Mouse (Mus musculus): ENCODE data around the gene Nrap. TPM values are rescaled to one million over a fixed set of nuclear protein-coding genes. Genes with fewer than 3 reads are reported as not detected.
"Not testable (repeated sequence)": the region's sequence is repeated elsewhere in the genome, so short reads cannot be mapped to it uniquely, and the experiment has no call there.

Nrap gene
- polyA plus RNA-seq, 1 experiment = 0.11 TPM

GRCm38 (mm10) chr19:56364563-56364962 lies 25.3 kb downstream of the Nrap start:
- DNase-seq (ENCODE audit: low spot score) = no peak

DNA sequence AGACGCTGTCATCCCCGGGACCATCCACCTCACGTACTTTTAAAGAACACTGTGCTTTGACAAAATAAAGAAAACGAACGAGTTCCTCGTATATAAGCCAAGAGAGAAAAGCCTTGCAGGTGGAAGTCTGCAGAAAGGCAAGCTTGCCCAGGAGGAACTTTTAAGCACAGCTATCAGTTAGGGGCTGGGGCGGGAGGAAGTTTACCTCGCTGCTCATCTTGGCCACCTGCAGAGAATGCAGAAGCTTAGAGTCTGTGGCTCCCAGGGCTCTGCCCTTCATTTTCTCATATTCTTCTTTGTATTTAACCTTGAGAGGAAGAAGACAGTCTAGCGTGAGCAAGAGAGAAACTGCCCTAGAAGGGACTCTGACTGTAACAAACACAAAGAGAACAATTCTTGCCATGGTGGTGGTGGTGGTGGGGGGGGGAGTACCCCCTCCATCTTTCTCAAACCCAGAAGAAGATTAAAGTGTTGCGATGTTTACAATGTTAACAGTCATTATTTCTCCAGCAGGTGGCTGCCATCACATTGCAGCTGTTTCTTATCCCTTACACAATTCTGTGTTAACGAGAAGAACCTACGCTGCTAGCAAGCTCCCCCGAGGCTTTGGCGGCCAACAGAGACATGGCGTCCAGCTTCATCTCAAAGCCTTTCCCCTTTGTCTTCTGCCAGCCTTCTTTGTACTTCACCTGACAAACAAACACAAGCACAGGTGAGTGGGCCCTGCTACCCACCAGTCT lies 25.9 kb downstream of the Nrap start:
- DNase-seq (ENCODE audit: low spot score) = no peak

GRCm38 (mm10) chr19:56358890-56359289 lies 30.9 kb downstream of the Nrap start:
- no peak for DNase-seq (ENCODE audit: low spot score)

- DNase-seq (ENCODE audit: low spot score) = not testable (repeated sequence)
Observed at GRCm38 (mm10) chr19:56357374-56357708, 32.5 kb downstream of the Nrap start.

GRCm38 (mm10) chr19:56356480-56357373 lies 33.1 kb downstream of the Nrap start:
- DNase-seq (ENCODE audit: low spot score) = no peak

DNA sequence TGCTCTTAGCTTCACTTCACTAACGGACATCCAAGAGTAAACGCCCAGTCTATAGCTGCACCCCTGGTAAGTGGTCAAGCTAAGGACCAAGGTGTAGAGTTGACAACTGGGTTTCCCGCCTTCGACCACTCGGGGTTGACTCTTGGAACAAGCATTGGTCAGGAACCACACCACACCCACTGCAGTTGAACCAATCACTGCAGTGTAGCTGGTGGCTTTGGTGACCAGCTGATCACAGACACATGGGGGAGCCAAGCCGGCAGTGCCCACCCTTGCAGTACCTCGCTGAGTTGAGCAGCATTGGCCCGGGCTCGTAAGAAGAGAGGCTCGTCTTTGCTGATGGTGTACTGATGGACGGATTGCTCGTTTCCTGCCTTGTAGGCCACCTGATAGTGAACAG lies 34.6 kb downstream of the Nrap start:
- no peak for DNase-seq (ENCODE audit: low spot score)

GRCm38 (mm10) chr19:56353689-56354088 lies 36.1 kb downstream of the Nrap start:
- DNase-seq (ENCODE audit: low spot score) = no peak

DNA sequence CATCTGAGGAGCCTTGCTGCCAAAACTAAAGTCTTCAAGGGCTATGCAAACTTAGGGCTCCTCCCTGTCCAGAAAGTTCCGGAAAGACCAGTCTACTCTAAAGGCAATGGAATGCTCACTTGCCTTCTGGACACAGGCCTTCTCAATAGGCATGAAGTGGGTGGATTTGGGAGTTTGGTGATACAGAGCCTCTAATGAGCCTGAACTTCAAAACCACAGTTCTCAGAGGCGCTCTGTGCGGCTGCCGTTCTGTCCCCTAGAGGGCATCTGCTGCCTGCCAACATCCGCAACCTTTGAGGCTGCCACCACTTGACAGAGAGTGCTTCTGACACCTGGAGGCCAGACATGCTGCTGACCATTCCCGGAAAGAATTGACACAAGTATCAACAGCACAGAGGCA lies 40.5 kb downstream of the Nrap start:
- no peak for DNase-seq (ENCODE audit: low spot score)

DNA sequence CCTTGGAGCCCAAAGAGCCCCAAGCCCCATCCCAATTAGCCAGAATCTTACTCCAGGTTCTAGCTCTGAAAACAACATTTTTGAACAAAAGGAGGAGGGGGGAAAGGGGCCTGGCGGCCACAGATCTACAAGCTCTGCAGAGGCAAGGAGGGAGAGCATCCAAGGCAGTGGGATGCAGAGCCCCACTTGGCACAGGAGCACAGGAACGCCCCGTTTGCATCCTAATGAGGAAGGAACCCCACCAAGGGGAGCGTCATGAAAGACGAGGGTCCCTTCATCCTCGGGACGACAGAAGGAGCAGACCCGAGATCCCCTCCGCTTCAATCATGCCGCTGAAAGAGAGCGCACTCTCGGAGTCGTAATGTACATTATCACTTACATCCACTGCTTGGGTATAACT lies 43.1 kb downstream of the Nrap start:
- no peak for DNase-seq (ENCODE audit: low spot score)

- DNase-seq (ENCODE audit: low spot score) = no peak
Observed at GRCm38 (mm10) chr19:56346016-56346415, 43.8 kb downstream of the Nrap start.

- no peak for DNase-seq (ENCODE audit: low spot score)
Observed at GRCm38 (mm10) chr19:56343869-56344563, 45.8 kb downstream of the Nrap start.

GRCm38 (mm10) chr19:56342006-56342405 lies 47.8 kb downstream of the Nrap start:
- no peak for DNase-seq (ENCODE audit: low spot score)

DNA sequence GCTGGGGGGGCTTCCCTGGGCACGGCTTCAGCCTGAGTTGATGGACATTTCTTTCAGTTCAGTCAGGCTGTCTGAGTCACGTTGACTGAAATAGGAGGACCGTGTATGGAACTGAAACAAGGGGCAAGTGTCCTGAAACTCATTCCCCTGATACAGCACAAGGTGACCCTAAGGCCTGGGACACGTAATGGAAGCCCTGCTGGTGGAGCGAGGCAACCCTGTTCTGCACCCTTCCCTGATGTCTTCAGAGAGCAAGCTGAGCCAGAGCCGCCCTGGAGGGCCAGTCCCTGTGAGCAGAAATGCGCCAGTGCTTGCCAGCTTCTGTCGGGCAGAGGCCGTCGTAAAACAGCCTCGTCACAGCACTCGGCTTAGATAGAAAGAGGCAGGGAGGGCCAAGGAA lies 53.0 kb downstream of the Nrap start:
- no peak for DNase-seq (ENCODE audit: low spot score)

DNA sequence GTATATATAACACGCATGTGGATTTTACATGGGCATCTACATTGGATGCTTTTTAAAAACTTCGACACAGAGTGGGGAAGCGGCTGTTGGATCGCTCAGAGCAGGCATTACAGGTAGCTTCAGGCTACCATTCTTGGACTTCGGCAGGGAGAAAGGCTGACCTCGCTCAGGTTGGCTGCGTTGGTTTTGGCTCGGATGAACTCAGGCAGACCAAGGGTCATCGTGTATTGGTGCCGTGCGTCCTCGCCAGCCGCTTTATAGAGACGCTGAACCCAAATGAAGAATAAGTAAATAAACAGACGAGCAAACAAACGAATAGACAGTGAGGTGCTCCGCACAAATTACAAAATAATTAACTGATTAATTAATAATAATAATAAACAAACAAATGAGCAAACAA lies 53.5 kb downstream of the Nrap start:
- DNase-seq (ENCODE audit: low spot score) = no peak

DNA sequence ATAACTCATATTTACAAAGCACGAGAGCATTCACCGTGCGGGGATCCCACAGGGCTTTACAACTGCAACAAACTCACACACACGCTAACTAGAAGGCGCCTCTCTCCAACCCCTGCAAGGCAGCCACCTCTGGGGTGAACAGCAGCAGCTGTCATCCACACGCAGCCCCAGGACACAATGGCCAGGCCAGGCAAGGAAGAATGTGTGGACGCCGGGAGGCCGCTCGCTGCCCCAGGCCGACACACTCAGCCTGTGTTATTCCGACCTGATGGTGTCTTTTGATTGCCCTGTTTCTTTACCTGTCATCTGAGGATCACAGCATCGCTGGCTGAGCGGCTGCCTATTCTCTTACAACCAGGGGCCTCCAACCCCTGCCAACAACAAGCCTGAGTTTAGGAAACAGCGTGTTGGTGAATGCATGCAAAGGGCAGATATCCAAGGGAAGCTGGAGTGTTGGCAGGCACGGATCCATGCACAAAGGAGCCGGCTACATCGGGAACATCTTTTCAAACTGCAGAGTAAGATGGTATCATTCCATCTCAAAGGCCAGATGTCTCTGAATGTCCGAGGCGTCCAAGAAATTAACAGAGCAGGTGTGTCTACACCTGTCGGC lies 63.5 kb downstream of the Nrap start:
- no peak for DNase-seq (ENCODE audit: low spot score)

GRCm38 (mm10) chr19:56325676-56326075 lies 64.2 kb downstream of the Nrap start:
- no peak for DNase-seq (ENCODE audit: low spot score)

- DNase-seq (ENCODE audit: low spot score) = no peak
Observed at GRCm38 (mm10) chr19:56321303-56321920, 68.4 kb downstream of the Nrap start.

DNA sequence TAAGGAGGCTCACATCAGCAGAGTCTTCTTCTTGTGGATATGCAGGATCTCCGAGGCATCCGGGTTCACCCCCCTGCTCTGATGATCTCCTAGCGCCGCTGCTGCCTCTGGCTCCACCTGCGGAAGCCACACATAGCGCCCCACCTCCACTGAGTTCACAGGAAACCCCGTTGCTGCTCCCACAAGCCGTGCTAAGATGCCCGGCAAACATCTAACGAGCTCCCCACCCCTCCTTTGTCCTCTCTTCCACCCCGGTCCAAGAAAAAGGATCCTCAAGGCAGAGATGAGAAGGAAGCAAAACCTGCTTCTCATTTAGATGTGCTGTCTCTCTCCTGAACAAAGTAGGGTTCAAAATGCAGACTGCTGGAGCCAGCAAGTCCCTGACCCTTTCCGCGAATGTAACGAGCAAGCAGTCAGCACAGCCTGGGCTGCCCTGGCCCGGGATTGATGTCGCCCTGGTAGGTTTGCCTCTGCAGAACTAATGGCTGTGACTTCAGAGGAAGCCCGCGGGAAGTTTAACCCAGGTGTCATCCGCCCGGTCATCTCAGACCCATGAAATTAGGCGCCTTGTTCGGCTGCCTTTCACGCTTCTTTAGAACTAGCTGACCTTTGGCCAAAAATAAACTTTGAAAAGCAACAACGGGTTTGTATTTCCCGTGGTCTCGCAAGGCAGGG lies 69.5 kb downstream of the Nrap start:
- no peak for DNase-seq (ENCODE audit: low spot score)

DNA sequence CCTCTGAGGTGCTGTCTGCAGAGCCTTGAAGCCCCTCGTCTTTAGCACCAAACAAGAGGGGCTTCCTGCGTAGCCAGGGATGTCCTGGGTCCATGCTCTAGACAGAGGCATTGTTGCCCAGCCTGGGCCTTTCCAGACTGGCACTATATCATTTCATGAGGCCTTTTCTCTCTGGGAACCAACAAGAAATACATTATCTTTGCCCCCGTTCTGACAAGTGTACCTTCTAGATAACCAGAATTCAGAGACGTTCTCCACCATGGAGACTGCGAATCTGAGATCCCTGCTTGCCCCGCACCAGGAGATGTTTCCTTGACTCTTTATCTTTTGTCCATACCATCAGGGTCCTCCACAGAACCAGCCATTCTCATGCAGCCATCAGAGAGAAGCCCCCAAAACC lies 70.2 kb downstream of the Nrap start:
- no peak for DNase-seq (ENCODE audit: low spot score)

DNA sequence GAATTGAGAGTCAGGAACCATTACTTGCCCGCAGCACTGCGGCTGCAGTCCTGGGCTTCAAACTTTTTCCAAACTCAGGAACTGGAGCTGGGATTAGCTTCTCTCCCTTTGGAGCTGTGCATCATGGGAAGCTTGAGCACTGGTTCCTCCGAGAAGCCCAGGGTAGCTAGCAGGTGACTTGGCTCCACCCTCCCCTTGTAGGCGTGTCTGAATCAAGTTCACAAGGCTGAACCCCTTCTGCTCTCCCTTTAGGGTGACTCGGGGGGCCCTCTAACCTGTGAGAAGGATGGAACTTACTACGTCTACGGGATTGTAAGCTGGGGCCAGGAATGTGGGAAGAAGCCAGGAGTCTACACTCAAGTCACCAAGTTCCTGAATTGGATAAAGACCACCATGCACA lies 70.6 kb downstream of the Nrap start:
- no peak for DNase-seq (ENCODE audit: low spot score)

DNA sequence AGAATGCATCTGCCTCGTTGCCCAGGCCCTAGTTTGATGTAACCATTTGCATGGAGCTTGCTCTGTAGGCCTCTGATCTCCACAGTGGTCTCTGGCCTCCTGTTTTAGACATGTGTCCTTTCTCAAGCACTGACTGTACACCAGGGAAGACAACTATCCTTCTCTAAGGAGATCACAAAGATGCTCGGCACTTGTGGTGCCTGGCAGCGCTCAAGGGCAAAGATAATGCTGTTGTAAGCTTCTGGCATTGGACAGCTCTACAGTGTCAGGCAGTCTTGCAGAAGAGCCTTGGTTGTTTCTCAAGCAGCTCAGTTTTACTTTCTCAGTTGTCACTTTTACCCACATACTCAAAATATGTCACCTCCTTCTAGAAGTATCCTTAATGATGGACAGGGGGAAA lies 73.3 kb downstream of the Nrap start:
- DNase-seq (ENCODE audit: low spot score) = no peak

Measured in urinary bladder, adult 2 months (tissue).